Mouse (Mus musculus): ENCODE data around the gene Aldh5a1. TPM values are rescaled to one million over a fixed set of nuclear protein-coding genes. Genes with fewer than 3 reads are reported as not detected.

Aldh5a1 gene
- 0.95 TPM for polyA plus RNA-seq (2017; shearing (Covaris generic))

DNA sequence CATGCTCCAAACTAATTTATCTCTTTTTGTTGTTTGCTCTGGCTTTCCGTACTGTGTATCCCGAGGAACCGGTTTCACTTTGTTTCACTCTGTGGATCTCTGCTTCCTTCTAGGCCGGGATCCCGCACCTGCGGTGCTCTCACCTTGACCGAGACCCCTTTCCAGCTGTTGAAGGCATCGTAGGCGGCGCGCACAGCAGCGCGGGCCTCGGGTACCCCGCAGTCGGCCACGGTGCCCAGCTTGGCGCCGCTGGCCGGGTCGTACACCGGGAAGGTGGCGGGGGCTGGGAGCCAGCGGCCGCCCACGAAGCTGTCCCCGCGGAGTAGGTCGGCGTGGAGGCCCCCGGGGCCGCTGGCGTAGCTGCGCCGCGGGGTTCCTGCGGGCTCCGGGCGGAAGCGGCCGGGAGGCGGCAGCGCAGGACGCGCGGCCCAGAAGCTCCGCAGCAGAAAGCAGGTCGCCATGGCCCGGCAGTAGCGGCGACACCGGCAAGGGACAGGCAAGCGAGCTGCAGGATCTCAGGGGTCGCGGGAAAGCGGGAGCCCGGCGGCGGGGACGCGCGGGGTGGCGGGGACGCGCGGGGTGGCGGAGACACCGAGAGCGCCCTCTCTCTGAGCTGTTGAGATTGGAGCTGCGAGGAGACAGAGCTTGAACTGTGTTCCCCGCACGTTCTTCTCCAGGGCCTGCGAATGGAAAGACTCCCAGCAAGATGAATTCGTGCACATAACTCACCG, at the start of gene Aldh5a1:
Aldh5a1 (minus strand) TSS at position 554 of the 731 bp plus-strand sequence.

DNA sequence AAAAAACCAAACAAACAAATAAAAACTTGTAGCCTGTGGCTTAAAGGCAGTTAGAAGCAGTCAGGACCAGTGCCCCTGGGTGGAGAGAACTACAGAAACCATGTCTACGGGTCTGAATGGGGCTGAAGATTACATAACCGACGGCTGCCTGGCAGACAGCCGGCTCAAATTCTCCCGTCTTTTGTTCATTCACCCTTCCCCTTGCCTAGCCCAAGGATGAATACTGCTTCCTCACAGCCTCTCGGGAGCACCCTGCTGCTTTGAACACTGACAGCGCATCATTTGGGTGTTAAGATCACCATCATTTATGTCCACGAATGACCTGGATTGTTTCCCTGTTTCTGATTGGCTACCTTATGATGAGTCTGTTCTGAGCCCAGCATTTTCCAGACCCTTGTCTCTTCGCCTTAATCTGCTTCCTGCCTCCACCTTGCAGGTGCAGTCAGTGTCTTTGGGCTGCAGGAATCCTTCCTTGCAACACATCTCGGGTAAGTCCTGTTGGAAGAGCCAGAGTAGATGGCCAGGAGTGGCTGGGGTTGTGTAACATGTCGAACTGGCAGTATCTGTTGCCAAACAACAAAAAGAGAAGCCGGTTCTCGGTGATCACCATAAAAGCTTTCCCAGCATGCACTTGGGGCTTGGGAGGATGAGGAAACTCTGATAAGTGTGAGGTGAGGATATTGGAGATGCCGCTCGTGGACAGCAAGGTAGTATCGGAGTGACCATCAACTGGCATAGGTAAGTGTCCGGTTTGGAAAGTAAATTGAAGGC, 5.2 kb upstream of the Aldh5a1 start, which contains the start of gene Gpld1:
Gpld1 (plus strand) TSS at position 641 of the 771 bp plus-strand sequence.

Other genes starting within 250 kb of the Aldh5a1 start
- not detected for gene Armh2, start 196.4 kb downstream of the Aldh5a1 start, polyA plus RNA-seq (2017; shearing (Covaris generic))
- 12.1 TPM for gene Gmnn, start 175.7 kb downstream of the Aldh5a1 start, polyA plus RNA-seq (2017; shearing (Covaris generic))
- gene BC005537, start 136.0 kb downstream of the Aldh5a1 start, polyA plus RNA-seq (2017; shearing (Covaris generic)): 28.1 TPM
- 43.0 TPM for gene Acot13, start 106.1 kb downstream of the Aldh5a1 start, polyA plus RNA-seq (2017; shearing (Covaris generic))
- 86.8 TPM for gene Tdp2, start 106.0 kb downstream of the Aldh5a1 start, polyA plus RNA-seq (2017; shearing (Covaris generic))
- gene D130043K22Rik, start 92.5 kb downstream of the Aldh5a1 start, polyA plus RNA-seq (2017; shearing (Covaris generic)): 0.27 TPM
- gene Gpld1, start 5.5 kb upstream of the Aldh5a1 start, polyA plus RNA-seq (2017; shearing (Covaris generic)): 0.44 TPM
- 33.7 TPM for gene Mrs2, start 82.7 kb upstream of the Aldh5a1 start, polyA plus RNA-seq (2017; shearing (Covaris generic))
- not detected for gene Dcdc2a, start 118.3 kb upstream of the Aldh5a1 start, polyA plus RNA-seq (2017; shearing (Covaris generic))

Measured in effector memory CD4-positive, alpha-beta T cell, adult 5 months (primary cell).